Mouse (Mus musculus) adrenal gland (tissue): ENCODE measurements at regions not wholly inside any gene's neighbourhood (a gene's known extent, or its start where the extent isn't known, plus 50 kb on each side); places are given as distances from the start of the nearest gene placed in this dataset.

Source experiments
- intact Hi-C: fragments of 180-260 bp; cut with DNase I; formaldehyde crosslinking; loops from one replicate; pipeline ENCODE4 v1.15.1; 2025

DNA sequence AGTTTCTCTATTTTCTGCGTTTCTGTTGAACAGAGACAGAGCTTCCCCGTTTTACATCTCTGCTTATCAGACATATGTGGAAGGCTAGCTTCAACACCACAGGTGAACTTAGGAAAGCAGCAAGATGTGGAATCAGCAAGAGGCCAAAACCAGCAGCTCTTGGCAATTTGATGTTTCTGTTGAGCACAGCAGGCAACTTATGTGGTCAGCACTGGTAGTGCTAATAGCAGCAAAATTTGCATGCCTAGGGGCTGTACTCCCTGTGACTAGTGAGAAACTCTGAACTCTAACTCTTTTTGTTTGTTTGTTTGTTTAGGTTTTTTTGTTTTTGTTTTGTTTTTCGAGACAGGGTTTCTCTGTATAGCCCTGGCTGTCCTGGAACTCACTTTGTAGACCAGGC is 289.5 kb upstream of the Tet2 start:
- intact Hi-C loops = no loop called here

DNA sequence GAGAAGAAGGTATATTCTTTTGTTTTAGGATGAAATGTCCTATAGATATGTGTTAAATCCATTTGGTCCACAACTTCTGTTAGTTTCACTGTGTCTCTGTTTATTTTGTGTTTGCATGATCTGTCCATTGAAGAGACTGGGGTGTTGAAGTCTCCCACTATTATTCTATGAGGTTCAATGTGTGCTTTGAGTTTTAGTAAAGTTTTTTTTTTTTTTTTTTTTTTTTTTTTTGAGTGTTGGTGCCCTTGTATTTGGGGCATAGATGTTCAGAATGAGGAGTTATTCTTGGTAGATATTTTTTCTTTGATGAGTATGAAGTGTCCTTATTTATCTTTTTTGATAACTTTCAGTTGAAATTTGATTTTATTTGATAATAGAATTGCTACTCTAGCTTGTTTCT is 301.4 kb upstream of the Tet2 start:
- intact Hi-C loops = no loop called here

DNA sequence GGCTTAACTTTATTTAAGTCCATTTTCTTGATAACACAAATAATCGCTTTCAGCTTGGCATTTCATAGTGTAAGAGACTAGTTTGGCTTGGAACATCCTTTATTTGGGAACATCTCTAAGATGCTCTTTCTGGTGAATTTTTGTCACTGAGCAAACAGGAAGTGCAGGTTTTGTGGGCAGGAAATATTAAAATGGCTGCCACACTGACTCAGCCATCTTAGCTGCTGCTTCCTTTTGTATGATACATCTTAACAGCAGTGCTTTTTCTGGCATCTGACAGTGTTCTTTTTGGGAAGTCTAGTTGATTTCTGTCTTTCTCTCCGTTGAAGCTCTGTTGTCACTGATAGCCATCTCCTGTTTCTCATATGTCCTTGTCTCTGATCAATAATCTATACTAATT is 329.4 kb upstream of the Tet2 start:
- intact Hi-C loops = loop anchor here (10.0 kb wide), 1 partner anchor 610 kb away; no protein-coding TSS in a partner anchor

DNA sequence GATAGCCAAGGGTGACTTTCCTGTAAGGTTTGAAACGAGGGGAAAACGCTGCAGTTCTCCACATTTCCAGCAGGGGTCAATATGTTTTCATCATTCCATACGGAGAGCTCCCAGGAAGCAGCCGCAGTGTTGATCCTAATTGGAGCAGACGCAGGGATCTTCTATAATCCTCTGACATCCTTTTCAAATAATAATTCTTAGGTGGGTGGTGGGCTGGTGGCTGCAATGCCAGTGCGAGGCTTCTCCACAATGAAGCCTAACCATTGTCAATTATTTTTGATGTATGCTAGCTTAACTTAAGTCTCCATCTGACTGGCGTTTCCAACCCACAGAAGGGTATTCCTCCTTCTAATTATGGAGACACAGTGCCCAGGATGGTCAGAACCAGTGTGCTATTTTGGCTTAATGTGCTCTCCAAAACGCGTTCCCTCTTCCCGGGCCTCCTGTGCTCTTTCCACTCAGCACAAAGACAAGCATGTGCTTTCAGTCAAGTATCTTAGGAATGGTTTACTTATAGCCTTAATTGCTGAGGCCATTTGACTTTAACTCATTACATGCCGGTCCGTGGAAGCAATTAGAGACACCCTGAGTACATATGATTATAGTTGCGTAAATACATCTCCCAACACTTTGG is 331.6 kb upstream of the Tet2 start:
- intact Hi-C loops = loop anchor here (5.0 to 10.0 kb wide), 2 partner anchors 608 to 751 kb away; no protein-coding TSS in a partner anchor

- intact Hi-C loops = loop anchor here (5.0 to 10.0 kb wide), 2 partner anchors 607 to 750 kb away; no protein-coding TSS in a partner anchor
Measured at GRCm38 (mm10) chr3:133877310-133877709, 332.4 kb upstream of the Tet2 start.

GRCm38 (mm10) chr3:133880626-133881025 is 335.7 kb upstream of the Tet2 start:
- intact Hi-C loops = no loop called here

DNA sequence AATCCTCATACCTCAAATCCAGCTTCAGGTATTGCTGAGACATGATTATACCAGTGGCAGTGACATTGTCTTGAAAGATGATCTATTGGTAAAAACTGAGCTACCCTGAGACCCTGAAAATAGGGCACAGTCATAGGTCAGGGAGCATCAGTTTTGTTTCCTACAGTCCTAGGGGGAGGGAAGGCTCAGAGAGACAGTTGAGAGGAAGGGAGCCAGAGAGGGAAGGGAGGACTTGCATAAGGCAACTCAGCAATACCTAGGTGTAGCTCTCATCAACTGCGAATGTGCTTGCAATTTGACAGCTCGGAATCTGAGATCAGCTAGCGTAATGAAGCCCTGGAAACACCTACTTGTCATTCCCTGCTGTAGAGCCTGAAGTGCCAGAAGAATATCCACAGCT is 334.4 kb upstream of the Cxxc4 start:
- intact Hi-C loops = no loop called here

DNA sequence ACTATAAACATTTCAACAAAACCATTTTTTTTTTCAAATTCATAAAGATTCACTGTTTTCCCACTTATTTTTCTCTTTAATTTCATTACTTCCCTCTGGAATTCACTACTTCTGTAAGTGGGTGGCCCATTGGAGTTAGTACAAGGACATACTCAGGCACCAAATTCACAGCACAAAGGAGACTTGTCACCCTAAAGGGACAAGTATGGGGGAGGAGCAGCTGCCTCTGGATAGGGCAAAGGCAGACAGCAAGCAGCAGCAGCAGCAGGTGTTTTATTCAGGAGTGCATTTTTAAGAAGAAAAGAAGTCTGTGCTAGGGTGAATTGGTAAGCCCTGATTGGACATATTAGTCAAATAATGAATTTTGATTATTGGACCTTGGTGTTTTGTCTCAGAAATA is 314.1 kb upstream of the Cxxc4 start:
- intact Hi-C loops = no loop called here

GRCm38 (mm10) chr3:133965322-133965721 is 271.0 kb upstream of the Cxxc4 start:
- intact Hi-C loops = no loop called here

DNA sequence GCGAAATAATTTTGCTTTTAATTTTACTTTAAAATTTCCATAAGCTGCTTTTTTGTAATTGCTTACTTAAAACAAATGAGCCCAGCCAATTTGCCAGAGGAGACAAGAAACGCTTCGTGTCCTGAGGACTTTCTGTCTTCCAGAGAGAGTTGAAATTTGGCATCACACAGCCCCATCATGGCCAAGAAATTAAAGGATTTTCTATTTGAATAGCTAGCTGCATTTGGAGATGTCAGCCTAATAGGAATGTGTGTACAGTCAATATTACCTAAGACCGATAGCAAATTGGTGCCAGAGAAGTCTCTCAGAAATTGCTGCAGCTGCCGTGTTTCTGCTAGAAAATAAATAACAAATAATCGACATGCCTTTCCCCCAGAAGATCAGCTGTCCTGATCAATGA is 268.1 kb upstream of the Cxxc4 start:
- intact Hi-C loops = no loop called here

DNA sequence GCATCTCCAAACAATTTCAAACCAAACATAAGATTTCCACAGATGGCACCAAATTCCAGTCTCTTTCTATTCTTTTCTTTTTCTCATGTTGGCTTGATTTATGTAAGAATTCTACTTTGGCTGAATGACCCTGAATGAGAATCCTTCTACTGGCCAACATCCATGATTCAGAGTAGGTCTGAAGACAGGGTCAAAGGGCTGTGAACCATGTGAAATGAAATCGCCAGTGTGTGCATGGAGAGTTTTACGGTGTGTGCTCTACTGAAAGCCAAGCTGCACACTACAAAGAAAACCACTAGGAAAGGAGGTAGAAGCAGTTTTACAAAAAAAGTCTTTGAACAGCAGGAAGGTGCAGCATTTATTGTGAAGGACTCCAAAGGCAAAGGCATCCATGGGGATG is 263.5 kb upstream of the Cxxc4 start:
- intact Hi-C loops = no loop called here

- intact Hi-C loops = no loop called here
Measured at GRCm38 (mm10) chr3:133987681-133988080, 248.6 kb upstream of the Cxxc4 start.

- intact Hi-C loops = no loop called here
Measured at GRCm38 (mm10) chr3:133993971-133994370, 242.3 kb upstream of the Cxxc4 start.

DNA sequence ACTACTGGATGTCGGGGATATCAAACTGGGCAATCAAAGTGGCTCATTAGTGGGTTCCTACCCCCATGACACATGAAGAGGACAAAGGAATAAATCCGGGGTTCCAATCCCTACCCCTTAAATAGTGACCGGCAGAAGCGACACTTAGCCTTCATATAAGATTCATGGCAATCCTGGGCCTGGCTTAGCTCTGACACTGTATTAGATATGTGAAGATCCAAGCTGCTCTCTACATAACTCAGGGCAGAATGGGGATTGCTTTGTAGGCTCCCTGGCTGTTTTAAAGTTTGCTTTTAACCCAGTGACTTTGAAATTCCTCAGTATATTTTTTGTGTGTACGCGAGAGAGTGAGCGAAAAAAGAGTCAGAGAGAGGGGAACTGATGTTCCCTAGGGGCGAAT is 236.3 kb upstream of the Cxxc4 start:
- intact Hi-C loops = no loop called here

- intact Hi-C loops = no loop called here
Measured at GRCm38 (mm10) chr3:134000595-134000994, 235.7 kb upstream of the Cxxc4 start.

GRCm38 (mm10) chr3:134014805-134015204 is 221.5 kb upstream of the Cxxc4 start:
- intact Hi-C loops = no loop called here

GRCm38 (mm10) chr3:134015412-134015811 is 220.9 kb upstream of the Cxxc4 start:
- intact Hi-C loops = no loop called here

- intact Hi-C loops = no loop called here
Measured at GRCm38 (mm10) chr3:134033862-134034261, 202.4 kb upstream of the Cxxc4 start.

- intact Hi-C loops = no loop called here
Measured at GRCm38 (mm10) chr3:134036310-134036934, 199.9 kb upstream of the Cxxc4 start.

GRCm38 (mm10) chr3:134050649-134051048 is 185.6 kb upstream of the Cxxc4 start:
- intact Hi-C loops = no loop called here

- intact Hi-C loops = no loop called here
Measured at GRCm38 (mm10) chr3:134082461-134082860, 153.8 kb upstream of the Cxxc4 start.

DNA sequence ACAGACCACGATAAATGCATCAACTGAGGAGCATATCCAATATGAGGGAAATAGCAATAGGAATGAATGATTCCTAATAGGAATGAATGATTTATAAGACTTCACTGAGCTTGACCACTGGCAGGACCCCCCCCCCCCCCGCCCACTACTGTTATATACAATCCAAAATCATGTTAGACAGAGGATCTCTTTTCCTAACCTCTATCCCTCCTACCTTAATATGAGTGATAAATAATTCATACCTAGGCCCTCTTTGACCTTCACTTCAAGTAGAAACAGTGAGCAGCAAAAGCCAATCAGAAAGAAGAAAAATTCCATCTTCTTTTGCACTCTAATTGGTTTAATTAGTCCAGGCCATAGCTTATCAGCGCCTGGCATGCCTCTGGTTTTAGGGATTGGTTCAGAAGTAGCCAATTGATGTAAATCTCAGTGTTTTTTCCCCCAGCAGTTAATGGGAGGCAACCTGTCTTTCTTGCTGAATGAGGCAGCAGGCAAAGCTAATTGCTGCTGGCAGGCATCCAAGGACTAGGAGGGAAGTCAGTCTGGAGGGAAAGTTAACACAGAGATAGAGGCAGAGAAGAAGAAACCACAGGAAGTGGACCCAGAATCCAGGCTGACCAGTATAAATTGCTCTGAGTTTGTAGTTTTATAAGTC is 136.7 kb upstream of the Cxxc4 start:
- intact Hi-C loops = no loop called here
